Mouse (Mus musculus) CD4-positive helper T cell, adult 2 months (primary cell): ENCODE measurements at regions not wholly inside any gene's neighbourhood (a gene's known extent, or its start where the extent isn't known, plus 50 kb on each side); places are given as distances from the start of the nearest gene placed in this dataset.

Source experiments
- DNase-seq: peaks from one replicate; pipeline ENCODE4 v3.0.0-alpha.2; 2012; ENCODE audit warnings: low read depth, missing footprints, low spot score

DNA sequence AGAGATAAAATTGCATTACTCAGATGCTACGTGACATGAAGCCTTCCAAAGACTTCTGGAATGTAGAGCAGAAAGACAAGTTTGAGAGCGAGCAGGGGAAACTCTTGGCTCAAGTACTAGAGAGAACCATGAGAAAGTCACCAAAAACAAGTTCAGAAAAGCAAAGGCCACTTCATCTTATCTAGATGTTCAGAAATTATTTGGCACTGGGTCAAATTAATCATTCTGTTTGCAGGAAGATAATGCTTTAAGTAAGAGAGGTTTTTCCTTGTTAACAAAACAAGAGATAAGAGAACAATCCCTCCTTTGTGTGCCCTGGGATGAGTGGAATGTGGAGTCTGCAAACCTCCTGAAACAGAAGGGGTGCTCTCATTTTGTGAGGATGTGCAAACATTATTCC, 565.6 kb upstream of the C030005K15Rik start:
- DNase-seq: no peak

DNA sequence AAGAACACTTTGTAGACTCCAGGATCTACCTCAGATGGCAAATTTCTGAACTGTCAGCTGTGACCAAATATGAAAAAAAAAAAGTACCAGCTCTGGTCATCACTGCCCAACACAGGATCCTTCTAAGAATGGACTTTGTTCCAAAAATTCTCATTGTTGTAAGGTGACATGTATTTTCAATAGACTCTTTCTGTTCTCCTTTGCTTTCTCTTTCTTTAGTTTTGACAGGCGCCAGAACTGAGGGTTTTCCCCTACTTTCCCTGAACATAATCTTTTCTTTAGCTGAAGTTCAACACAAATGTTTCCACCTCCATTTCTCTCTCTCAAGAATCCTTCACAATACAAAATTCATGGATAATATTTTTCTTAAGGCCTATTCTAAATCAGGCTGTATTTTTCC, 579.1 kb upstream of the C030005K15Rik start:
- no peak for DNase-seq

DNA sequence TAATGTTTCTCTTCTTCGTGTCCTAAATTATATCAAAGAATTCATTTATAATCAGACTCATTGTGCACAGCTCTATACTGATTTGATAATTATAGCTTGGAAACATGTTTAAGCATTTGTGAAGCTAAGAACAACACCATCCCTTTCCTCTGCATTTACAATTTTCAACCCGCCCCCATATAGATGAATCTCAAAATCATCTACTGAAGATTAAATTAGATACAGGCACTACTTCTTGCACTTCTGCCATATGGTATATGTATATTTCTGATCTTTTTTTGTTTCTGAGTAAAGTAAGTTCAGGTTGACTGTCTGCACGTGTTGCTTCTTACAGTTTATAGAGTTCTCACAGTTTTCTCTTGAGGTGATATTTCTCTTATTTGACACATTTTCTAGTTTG, 583.1 kb upstream of the C030005K15Rik start:
- DNase-seq: no peak

DNA sequence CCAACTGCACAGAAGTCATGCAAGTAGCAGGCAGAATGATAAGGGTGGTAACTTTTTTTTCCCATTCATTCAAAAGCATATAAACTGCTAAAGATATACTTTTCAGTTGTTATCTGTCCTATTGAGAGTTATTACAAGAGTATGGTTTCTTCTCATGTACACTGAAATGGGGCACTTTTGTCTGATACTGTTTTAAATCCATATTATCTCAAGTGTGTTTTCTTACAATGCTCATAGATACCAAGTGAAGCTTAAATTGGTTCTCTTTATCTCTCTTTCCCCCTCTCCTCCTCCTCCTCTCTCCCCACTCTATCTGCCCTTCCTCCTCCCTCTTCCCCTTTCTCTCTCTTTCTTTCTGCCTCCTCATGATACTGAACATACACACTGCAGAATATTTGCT, 584.8 kb upstream of the C030005K15Rik start:
- no peak for DNase-seq

DNA sequence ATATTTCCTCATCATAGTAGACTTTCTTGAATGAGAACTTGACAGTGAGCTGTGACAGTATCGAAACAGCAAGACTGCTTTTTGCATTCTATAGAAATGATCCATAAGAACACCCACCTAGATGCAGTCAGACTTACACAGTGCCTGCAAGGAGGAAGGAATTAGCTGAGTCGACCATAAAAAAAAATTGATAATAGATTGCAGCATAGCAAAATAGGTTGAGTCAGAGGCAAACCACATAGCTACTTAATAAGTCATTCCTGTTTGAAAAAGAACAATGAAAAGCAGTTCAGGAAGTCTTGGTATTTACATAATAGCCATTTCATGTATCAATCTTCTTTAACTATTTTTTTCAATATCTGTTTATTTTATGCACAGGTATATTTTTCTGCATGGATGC, 591.9 kb upstream of the C030005K15Rik start:
- DNase-seq: no peak

DNA sequence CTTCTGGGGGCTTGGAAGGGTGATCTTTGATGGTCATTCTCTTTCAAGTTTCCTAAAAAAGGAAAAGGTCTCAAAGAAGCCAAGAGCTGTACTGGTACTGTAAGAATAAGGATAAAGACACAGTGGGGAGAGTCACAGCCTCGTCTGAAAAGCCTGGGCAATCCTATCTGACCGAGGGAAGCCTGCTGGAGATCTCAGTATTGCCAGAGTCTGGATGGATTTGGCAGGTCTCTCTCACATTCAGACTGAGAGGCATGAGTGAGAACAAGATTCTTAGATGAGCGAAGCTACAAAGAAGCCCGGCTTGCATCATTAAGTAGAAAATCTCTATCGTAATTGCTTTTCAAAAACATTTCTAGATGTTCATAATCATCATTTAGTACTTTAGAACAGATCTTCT, 590.4 kb upstream of the Atp2b1 start:
- no peak for DNase-seq

DNA sequence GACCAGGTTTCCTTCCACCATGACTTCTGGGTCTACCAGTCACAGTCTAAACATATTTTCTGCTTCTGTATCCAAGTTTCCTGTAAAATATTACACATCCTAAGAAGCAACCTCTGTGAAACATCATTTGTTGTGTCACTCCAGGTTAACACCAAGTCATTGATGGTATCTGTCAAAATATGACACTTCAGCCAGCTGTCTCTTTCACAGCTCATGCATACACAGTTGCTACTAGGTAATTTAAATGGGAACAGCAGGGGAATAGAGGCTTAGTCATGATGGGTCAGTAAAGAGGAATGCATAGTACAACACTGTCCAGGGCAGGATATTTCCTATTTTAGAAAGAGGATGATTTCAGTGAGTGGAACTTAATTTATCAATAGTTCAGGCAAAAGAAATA, 589.6 kb upstream of the Atp2b1 start:
- no peak for DNase-seq

DNA sequence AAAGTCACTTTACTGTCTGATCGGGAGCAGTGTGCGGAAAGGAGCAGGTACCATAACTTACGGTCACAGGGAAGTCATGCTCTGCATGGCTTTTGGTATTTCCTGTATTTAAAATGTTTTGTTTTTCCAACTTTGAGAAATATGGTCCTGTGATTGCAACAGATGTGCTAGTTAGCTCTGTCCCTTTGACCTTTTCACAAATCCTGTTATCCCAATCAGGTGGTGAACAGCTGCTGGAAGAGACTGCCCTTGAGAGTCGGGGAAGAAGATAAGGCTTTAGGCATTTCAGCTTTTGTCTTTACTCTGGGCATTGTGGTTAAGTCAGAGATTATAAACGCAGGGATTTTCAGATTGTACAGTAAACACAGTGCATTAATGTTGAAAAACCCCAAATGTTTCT, 588.5 kb upstream of the Atp2b1 start:
- no peak for DNase-seq

DNA sequence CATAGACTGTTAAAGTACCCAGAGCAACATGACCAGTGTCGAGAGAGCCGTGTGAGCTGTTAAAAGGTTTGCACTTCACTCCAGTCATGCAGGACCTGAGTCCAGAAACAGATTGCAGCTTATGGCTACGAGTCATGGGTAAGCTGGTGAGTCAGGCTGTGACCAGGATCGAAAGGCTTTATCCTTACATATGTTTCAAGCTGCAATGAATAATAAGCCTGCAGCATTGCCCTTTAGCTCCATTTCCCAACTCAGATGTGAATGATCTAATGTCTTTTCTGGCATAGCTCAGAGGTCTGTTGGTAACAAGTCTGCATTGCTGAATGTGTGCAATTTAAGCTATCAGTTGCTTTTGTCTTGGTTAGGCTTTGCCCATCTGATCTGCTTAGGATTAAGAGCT, 581.5 kb upstream of the Atp2b1 start:
- DNase-seq: no peak

DNA sequence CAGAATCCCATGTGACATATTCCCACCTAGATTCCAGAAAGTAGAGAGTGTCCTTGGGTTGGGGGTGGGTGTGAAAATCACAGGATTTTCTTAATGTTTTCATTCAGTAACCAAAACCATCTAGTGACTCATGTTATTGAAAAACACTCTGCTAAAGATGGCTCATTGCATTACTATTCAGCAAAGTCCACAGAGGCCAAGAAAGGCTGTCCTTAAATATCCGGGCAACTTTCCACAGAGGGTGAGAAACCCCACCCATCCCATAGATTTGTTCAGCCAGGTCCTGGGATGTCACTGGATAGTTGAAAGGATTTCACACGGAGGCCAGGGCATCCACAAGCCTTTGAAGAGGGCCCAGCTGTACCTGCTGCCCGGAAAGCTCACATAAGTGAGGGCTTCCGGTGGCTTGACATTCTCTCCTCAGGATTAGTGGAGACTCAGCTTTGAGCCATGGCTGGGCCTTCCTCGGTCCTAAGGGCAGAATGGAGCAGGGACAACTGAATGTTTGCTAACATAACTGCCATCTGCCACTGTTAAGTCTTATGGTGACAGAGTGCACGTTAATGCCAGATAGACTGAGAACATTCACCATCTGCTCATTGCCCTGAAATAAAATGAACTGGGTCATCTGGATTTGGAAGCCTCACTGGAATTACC, 580.7 kb upstream of the Atp2b1 start:
- DNase-seq: no peak

DNA sequence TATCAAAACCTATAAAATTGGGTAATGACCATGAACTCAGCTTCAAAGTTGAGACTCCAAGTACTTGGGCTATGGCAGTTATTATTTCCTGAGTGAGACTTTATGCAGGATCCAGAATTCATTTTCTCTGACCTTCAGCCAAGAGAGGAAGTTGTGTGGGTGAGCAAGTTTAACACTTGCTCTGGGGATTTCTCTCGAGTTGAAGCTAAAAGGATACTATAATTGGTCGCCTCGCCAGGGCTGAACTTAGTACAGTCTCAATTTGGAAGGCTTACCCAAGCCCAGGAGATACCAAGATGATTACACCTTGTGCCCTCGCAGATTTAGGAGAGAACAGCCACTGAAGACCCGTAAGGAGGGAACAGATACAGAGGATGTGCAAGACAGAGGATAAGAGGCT, 570.4 kb upstream of the Atp2b1 start:
- no peak for DNase-seq

DNA sequence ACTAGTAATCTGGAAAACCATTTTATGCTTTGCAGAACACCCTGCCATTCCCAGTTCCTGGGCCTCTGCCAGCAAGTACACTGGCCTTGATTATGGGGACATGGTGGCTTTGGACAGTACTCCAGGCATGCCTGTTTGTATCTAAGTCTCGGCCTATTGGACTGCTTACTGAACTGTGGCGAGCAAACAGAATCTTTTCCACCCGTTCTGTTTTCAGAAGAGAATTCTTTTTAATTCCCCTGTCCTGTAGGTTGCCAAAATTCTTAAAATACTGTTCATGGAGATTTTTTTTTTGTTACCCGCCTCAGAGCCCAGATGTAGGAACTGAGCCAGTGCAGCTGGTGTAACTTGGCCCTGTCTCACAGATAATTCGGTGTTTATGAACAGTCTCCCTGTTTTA, 564.7 kb upstream of the Atp2b1 start:
- DNase-seq: no peak

DNA sequence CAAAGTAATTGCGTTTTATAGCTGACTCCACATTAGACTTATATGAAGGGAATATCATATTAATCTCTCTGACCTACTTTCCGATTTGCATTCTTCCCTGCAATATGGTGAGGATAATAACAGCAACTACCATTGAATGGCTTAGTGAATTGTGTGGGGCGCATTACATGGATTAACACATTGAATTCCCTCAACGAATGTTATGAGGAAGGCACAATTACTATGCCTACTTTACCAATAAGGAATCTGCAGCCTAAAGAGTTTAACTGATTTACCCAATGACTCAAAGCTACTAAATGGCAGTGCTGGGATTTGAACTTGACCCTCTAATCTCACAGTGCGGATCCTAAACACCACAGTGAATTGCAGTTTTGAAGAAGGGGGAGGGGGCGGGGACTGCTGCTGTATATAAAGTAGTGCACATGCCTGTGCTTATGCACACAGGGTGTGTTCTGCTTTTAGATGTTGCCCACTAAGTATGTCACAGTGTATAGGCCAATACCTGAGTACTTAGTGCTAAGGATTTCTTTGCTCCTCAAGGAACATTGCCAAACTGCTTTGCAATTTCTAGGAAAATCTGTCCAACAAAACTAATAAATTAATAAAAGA, 563.8 kb upstream of the Atp2b1 start:
- no peak for DNase-seq

DNA sequence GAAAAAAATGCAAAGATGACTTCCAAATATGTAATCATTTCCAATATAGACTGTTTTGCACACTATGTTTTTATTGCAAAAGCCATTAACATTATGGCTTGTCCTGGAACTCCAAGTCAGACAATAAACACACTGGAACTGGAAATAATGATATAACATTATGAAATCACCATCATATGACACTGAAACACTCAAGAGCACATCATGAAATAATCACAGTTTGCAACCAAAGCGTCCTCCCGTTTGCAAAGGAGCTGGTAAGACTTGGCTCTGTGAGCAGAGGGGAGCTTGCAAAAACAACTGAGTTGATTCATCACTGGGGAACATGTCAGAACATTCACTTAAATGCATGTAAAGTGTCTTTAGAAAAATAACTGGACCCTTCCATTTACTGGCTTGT, 562.1 kb upstream of the Atp2b1 start:
- no peak for DNase-seq

DNA sequence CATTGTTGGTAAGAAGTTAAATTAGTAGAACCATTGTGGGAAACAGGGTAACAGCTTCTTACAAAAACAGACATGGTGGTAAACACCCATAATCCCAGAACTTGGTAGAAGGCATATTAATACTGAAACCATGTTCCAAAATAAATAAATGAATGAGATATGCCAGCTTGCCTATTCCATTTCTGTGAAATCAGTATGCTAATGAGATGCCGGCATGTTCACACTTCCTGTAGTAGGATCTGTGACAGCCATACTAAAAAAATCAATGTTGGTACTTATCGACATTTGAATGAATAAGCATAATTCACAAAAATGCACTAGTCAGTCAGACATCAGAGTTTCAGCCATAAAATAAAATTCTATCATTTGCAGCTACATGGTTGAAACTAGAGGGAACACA, 559.7 kb upstream of the Atp2b1 start:
- no peak for DNase-seq

DNA sequence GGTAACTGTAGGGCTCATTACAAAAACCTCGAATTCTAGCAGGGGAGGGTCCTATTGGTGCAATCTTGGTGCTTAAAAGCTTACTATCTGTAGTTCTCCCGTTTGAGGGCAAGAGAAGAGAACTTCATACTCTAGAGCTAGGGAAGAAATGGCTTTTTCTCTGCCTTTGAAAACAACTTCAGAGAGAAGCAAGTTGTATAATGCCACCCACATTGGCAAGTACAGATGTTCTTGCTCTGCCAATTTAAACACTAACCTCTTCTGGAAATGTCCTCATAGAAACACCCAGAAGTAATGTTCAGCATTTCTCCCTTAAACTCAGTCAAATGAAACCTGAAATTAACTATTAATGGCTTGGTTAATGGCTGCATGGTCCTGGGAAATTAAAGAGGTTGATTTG, 549.6 kb upstream of the Atp2b1 start:
- DNase-seq: no peak

DNA sequence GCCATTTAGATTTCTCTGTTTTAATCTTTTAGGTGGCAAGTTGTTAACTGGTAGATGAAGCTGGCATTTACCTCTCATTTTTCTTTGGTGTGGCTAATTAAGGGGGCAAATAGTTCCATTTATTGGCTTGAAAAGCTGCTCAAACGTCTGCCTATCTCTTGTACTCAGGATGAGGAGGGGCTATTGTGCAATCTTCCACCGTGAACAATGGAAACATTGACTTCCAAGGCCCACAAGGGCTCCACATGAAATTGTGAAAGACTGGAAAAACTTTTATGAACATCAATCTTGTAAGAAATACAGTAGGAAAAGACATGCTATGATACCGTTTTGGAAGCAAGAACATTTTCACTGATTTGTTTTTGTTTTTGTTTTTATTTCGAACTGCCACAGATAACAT, 541.6 kb upstream of the Atp2b1 start:
- no peak for DNase-seq

DNA sequence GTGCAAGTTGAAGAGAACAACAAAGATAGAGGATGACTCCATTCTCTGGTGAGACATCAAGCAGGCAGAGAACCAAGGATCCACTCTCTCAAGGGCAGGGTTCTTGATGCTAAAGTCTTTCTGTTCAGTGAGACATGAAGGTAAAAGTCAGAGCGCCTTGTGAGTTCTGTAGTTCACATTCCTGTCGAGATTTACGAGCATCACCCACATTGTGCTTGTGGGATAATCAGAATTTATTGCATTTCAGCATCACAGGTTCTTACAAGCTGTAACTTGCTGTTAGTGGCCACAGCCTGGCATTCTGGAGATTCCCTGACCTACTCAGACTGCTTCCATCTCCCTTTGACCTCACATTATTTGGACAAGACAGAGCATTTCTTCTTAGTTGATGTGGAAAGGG, 540.9 kb upstream of the Atp2b1 start:
- DNase-seq: no peak

DNA sequence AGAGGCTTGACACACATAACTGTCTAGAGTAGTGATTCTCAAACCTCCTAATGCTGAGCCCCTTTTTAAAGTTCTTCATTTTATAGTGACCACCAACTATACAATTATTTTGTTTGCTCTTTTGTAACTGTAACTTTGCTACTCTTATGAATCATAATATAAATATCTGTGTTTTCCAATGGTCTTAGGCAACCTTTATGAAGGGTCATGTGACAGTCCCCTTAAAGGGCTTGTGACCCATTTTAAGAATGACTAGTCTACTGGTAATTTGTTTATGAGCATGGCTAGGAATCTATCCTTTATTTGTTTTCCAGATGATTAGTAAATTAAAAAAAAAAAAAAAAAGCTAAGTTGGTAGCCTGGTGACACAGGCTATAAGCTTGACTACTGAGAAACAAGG, 539.5 kb upstream of the Atp2b1 start:
- no peak for DNase-seq

DNA sequence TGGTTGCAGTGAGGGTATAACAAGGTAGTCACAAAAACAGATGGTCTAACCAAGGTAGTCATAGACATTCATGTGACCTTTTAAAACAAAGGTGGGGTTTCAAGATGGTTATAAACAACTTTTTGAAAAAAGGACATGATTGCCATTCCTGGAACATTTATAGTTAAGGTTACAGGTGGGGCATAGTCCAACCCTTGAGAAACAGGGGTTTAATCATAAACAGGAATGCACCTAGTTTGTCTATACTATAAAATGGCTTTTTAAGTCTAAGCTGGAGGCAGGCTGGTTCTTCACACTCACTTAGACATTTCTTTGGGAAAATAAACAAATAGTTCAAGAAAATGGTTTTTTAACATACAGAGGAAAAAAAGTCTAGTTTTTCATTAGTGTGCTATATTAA, 525.7 kb upstream of the Atp2b1 start:
- DNase-seq: no peak

DNA sequence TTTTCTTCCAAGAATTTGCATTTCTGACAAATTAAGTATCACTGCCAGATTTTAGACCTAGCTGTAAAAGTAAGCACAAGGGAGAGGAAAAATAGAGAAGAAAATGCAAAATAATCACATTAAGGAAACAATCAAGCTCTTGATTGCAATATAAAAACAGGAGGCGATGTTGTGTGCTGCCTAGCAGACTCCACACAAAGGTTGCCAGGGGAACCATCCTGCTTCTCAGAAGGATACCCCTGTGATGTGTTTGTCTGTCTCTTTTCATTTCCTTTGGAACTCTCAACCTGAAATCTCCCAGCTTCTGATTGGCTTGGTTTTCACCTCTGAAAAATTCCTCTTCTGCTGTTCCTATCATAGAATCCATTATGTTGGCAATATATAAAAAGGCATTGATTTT, 514.3 kb upstream of the Atp2b1 start:
- no peak for DNase-seq

DNA sequence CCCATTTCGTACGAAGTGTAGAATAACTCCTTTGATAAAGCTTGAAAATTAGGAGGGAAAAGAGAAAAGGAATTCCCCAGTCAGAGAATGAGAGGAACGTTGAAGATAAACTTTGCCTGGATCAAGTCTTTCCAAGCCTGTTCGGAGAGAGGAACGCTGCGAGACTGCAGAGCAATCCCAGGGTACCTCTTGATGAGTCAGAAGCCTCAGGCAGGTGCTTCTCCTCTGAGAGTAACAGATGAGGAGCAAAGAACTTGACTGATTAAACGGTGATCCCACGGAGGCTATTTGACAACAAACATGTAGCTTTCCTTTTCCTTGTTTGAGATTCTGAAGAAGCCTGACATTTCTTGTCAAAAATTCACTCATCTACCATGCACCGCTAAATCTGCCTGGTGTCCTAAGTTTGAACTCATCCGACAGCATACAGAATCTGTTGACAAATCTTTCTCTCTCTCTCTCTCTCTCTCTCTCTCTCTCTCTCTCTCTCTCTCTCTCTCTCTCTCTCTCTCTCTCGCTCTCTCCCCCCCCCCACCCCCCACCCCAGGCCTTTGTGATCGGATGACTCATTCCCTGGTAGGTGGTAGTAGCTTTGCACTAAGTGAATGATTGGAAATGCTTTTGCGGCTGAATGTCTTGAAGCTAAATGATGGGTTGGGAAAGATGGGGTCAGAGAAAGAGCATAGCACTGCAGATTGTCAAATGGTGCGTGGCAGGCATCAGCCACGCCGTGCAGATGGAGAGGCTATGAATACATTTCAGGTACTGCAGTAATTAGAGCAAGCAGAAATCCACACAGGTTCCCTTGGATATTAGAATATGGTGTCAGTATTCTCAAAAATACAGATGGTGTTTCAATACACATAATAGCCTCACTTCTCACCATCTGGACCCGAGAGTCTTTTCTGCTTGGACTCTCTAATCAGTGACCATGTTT, 496.1 kb upstream of the Atp2b1 start:
- no peak for DNase-seq

DNA sequence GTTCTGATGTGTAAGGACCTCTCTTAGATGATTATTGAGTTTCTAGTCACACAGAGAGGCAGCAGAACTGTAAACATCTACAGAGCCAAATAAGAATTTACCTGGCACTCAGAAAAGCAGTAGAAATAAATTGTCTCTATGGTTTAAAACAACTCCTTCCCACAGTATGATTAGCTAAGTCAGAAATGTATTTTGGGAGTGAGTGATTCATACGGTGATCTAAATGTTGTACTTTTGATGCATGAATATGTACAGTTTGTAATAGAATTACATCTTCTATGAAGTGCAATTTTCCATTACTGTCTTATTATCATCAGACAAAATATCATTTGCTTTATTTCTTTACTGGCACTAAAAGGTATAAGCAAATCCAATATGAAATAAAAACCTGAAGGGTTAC, 489.8 kb upstream of the Atp2b1 start:
- no peak for DNase-seq
